Mouse (Mus musculus) embryonic facial prominence, embryonic 15.5 days (tissue): ENCODE measurements around the gene Fbxo47. TPM values are rescaled to one million over a fixed set of nuclear protein-coding genes. Genes with fewer than 3 reads are reported as not detected.

Source experiments
- ATAC-seq: fragments of 200-750 bp; cut with Nextera tagmentation; 2 replicates; pipeline ENCODE4 v1.8.0; 2017; ENCODE audit warnings: low read depth, moderate TSS enrichment; ENCODE audit not compliant: insufficient number of reproducible peaks, low FRiP score, low TSS enrichment
- H3K27ac ChIP-seq: fragments of 300-500 bp; sonication (generic); replicated peaks from 2 replicates; pipeline ENCODE4 v1.5.1; 2015; ENCODE audit warnings: mild to moderate bottlenecking, inconsistent platforms
- H3K27me3 ChIP-seq: fragments of 300-500 bp; sonication (generic); 2 replicates; pipeline ENCODE4 v1.6.1; 2015; ENCODE audit warnings: inconsistent platforms
- H3K36me3 ChIP-seq: fragments of 300-500 bp; sonication (generic); 2 replicates; pipeline ENCODE4 v1.6.1; 2015; ENCODE audit warnings: mild to moderate bottlenecking, inconsistent platforms
- H3K4me1 ChIP-seq: fragments of 300-500 bp; sonication (generic); 2 replicates; pipeline ENCODE4 v1.6.1; 2015; ENCODE audit warnings: inconsistent platforms
- H3K4me2 ChIP-seq: fragments of 300-500 bp; sonication (generic); replicated peaks from 2 replicates; pipeline ENCODE4 v1.6.1; 2015; ENCODE audit warnings: mild to moderate bottlenecking, inconsistent platforms
- H3K4me3 ChIP-seq: fragments of 300-500 bp; sonication (generic); replicated peaks from 2 replicates; pipeline ENCODE4 v1.5.1; 2015; ENCODE audit warnings: mild to moderate bottlenecking, inconsistent platforms
- H3K9ac ChIP-seq: fragments of 300-500 bp; sonication (generic); 2 replicates; pipeline ENCODE4 v1.6.1; 2015; ENCODE audit warnings: inconsistent platforms
- H3K9me3 ChIP-seq: fragments of 300-500 bp; sonication (generic); replicated peaks from 2 replicates; pipeline ENCODE4 v1.6.1; 2016; ENCODE audit warnings: inconsistent platforms
- WGBS: fragments of 180-500 bp; shearing (Covaris S2); methylation state at CpG from one replicate; pipeline ENCODE4 v1.1.7; 2015; 5-methylcytosine and 5-hydroxymethylcytosine counted together
- polyA plus RNA-seq: library from polyadenylated mRNA; unstranded; fragments of >200 nt; fragmentation: Nextera tagmentation; extraction: Ambion mirVana; gene quantifications from 2 replicates; pipeline ENCODE4 v1.2.1, GENCODE M21; 2015

The Fbxo47 gene
- polyA plus RNA-seq, 1 experiment from 2014 or later = 0.57 TPM

DNA sequence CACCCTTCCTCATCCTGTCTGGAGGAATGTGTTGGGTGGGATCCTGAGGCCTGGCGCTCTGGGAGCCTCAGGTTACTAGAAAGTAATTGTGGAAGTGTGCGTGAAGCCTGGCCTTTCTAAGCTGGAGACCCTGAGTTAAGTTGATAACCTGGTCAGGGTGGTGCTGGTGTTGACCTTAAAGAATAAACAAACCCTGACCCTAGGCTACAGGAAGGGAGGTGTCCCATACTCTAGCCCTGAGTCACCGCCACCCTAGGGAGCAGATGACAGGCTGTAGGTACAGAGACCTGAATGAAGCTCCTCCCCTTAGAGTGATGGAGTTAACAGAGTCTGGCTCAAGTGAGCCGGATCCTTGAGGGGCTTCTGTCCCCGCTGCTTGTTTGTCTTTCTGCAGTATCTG lies 80.1 kb downstream of the Fbxo47 start:
- peaks cover 14% of the 10 kb centered on the region for H3K36me3 ChIP-seq
- no peak overlapping the region for H3K9ac ChIP-seq
- 0 out of 2 replicates have a peak overlapping the region, but pooled peaks have one; percentile 2 for H3K27ac ChIP-seq

More for the DNA sequence above, 80.1 kb downstream of the Fbxo47 start:
- H3K4me2 ChIP-seq = peak overlapping the region; percentile 49; the same call in 1 of the 2 replicates
- H3K27me3 ChIP-seq = no peaks in the 10 kb centered on the region
- no peak overlapping the region for H3K4me3 ChIP-seq
- 70% methylated on average over 5 of the region's 5 CpGs for WGBS
- peaks cover 74% of the 10 kb centered on the region for H3K4me1 ChIP-seq
- ATAC-seq = no peak
- H3K9me3 ChIP-seq = no peaks in the 10 kb centered on the region

Other genes starting within 250 kb of the Fbxo47 start
- gene Mllt6, start 220.7 kb downstream of the Fbxo47 start, polyA plus RNA-seq = 2.6 and 3.2 TPM in 2 replicates
- 30.7 and 32.7 TPM in 2 replicates for gene Cisd3, start 198.3 kb downstream of the Fbxo47 start, polyA plus RNA-seq
- gene Pcgf2, start 183.7 kb downstream of the Fbxo47 start, polyA plus RNA-seq = 12.0 and 12.6 TPM in 2 replicates
- gene Psmb3, start 180.8 kb downstream of the Fbxo47 start, polyA plus RNA-seq = 440 and 475 TPM in 2 replicates
- gene Pip4k2b, start 139.4 kb downstream of the Fbxo47 start, polyA plus RNA-seq = 1.7 and 2.0 TPM in 2 replicates
- gene Cwc25, start 117.6 kb downstream of the Fbxo47 start, polyA plus RNA-seq = 18.0 and 20.7 TPM in 2 replicates
- 0.95 TPM in 1 of 2 replicates, not detected in the other for gene 1700001P01Rik, start 108.2 kb downstream of the Fbxo47 start, polyA plus RNA-seq
- 567 and 575 TPM in 2 replicates for gene Rpl23, start 101.7 kb downstream of the Fbxo47 start, polyA plus RNA-seq
- gene Lasp1, start 85.2 kb downstream of the Fbxo47 start, polyA plus RNA-seq = 117 and 121 TPM in 2 replicates
- gene B230217C12Rik, start 43.4 kb downstream of the Fbxo47 start, polyA plus RNA-seq = 6.8 and 7.4 TPM in 2 replicates
- 2.3 TPM in 2 replicates for gene Plxdc1, start 102.3 kb upstream of the Fbxo47 start, polyA plus RNA-seq
- gene Arl5c, start 112.0 kb upstream of the Fbxo47 start, polyA plus RNA-seq = 13.0 and 14.7 TPM in 2 replicates
- gene Cacnb1, start 138.9 kb upstream of the Fbxo47 start, polyA plus RNA-seq = 21.3 and 22.0 TPM in 2 replicates
- 1,021 and 1,069 TPM in 2 replicates for gene Rpl19, start 142.6 kb upstream of the Fbxo47 start, polyA plus RNA-seq
- gene Stac2, start 169.3 kb upstream of the Fbxo47 start, polyA plus RNA-seq = 0.25 and 0.55 TPM in 2 replicates